Mouse (Mus musculus) liver, adult 2 months (tissue): ENCODE measurements around the gene Atxn7l1. TPM values are rescaled to one million over a fixed set of nuclear protein-coding genes. Genes with fewer than 3 reads are reported as not detected.

Source experiments
- DNase-seq: peaks from one replicate; pipeline ENCODE4 v3.0.0-alpha.2; 2011; ENCODE audit warnings: low read depth, low spot score; ENCODE audit errors: extremely low read depth
- H3K27ac ChIP-seq: fragments of 200-500 bp; replicated peaks from 2 replicates; pipeline ENCODE4 v1.5.1; 2012; ENCODE audit warnings: low read depth, mild to moderate bottlenecking, control low read depth, inconsistent platforms, low read length; ENCODE audit not compliant: insufficient read depth
- H3K27me3 ChIP-seq: fragments of 200-500 bp; 2 replicates; pipeline ENCODE4 v1.6.1; 2012; ENCODE audit warnings: mild to moderate bottlenecking, moderate library complexity, low read length, inconsistent platforms; ENCODE audit not compliant: control insufficient read depth, insufficient read depth
- H3K36me3 ChIP-seq: fragments of 200-500 bp; 2 replicates; pipeline ENCODE4 v1.6.1; 2012; ENCODE audit warnings: low read length, inconsistent platforms; ENCODE audit not compliant: control insufficient read depth, insufficient read depth
- H3K4me1 ChIP-seq: fragments of 200-500 bp; 2 replicates; pipeline ENCODE4 v1.6.1; 2011; ENCODE audit warnings: low read length; ENCODE audit not compliant: control insufficient read depth, insufficient read depth
- H3K4me3 ChIP-seq: fragments of 200-500 bp; 2 replicates; pipeline ENCODE4 v1.5.1; 2011; ENCODE audit warnings: low read depth, mild to moderate bottlenecking, control low read depth, low read length, moderate library complexity; ENCODE audit not compliant: insufficient read depth
- H3K79me2 ChIP-seq: fragments of 200-500 bp; 2 replicates; pipeline ENCODE4 v1.6.1; 2012; ENCODE audit warnings: inconsistent platforms, mild to moderate bottlenecking, low read length, moderate library complexity; ENCODE audit not compliant: control insufficient read depth, insufficient read depth
- H3K9ac ChIP-seq: fragments of 200-500 bp; 2 replicates; pipeline ENCODE4 v1.6.1; 2012; ENCODE audit warnings: low read depth, mild to moderate bottlenecking, control low read depth, inconsistent platforms, low read length
- CTCF ChIP-seq: fragments of 200-500 bp; IDR thresholded peaks from 2 replicates; pipeline ENCODE4 v1.5.1; 2011; ENCODE audit warnings: low read depth, low read length, control low read depth
- POLR2A ChIP-seq: fragments of 200-500 bp; IDR thresholded peaks from 2 replicates; pipeline ENCODE4 v1.6.1; 2011; ENCODE audit warnings: low read length, control low read depth; ENCODE audit not compliant: insufficient read depth; ENCODE audit errors: extremely low read depth
- WGBS: fragments of 180-500 bp; shearing (Covaris S2); methylation state at CpG from one replicate; pipeline ENCODE4 v1.1.7; 2018; 5-methylcytosine and 5-hydroxymethylcytosine counted together
- polyA plus RNA-seq: library from polyadenylated mRNA; depleted of rRNA; stranded (reverse); fragments of >200 nt; gene quantifications from 2 replicates; pipeline ENCODE4 v1.2.3, GENCODE M21; 2012
- total RNA-seq: library from RNA; depleted of rRNA; stranded (reverse); fragments of >200 nt; gene quantifications from 2 replicates; pipeline ENCODE4 v1.2.3, GENCODE M21; 2014

Gene Atxn7l1
- total and polyA plus RNA-seq, 2 experiments: 6.1 to 16.2 TPM

DNA sequence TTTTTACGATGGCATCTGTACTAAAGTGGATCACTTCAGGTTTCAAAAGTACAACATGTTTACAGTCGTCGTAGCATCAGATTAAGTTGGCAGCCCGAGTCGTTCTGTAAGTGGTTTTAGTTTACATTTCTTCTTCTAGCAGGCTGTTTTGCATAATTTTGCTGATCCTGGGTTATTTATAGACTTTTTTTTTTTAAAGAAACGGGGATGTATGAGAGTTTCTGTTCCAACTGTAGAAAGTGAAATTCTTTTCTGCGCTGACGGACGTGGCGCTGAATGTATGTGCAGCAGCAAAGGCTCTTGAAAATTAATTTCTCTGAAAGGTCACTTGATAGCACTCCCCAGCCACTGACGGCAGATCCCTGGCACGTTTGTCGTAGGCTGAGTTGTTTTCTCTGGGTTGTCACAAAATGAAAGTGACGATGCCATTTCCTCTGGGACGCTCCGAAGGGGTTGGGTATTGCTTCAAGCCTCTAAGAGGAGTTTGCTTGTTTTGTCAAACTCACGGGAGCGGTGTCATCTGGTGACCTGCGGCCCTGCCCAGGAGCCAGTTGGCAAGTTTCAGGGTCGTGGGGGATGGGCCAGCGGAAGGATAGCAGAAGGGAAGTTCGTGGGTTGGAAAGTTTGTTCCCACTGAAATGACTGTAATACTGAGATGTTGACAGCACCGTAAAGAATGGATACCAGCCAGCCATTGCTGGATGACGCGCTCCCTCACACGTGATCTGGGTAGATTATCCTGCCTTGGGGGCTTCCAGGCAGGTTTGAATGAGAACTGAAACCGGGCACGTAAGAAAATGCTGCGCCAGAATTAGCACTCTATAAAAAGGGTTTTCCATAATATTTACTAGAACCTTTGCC lies 155.3 kb downstream of the Atxn7l1 start:
- TF ChIP-seq CTCF (no peak), POLR2A (no peak)
- Histone ChIP-seq H3K36me3 (no peaks in the 10 kb centered on the region), H3K4me1 (peaks cover 21% of the 10 kb centered on the region), H3K79me2 (peaks cover 20% of the 10 kb centered on the region; the same call in 1 of the 2 replicates), H3K9ac (peak overlapping the region; percentile 42), H3K27me3 (no peaks in the 10 kb centered on the region), H3K27ac (peak overlapping the region; percentile 81), H3K4me3 (peak overlapping the region; percentile 56)
- under 1% methylated on average over 29 of the region's 29 CpGs for WGBS
- DNase-seq: peak; percentile 93

DNA sequence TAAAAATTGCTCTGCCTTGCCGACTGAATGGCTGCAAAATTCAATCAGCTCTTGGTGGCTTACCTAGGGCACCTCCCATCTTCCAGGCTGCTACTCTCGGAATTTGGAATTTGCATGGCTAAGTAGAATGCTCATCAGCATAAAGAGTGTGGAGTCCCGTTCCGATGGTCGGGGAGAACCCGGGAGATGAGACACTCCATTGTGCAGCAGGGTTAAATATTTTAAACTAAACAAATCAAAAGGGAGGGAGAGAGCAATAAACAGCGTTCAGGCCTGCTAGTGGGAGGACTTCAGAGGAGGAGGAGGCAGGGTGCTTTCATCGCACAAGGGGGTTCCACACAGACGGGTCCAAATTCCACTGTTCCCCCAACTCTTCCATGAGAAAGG lies 155.9 kb downstream of the Atxn7l1 start:
- WGBS: 5% methylated on average over 9 of the region's 9 CpGs
- DNase-seq: no peak
- H3K27ac ChIP-seq: peak overlapping the region; percentile 81
- no peaks in the 10 kb centered on the region for H3K36me3 ChIP-seq
- H3K4me1 ChIP-seq: peaks cover 21% of the 10 kb centered on the region
- H3K27me3 ChIP-seq: no peaks in the 10 kb centered on the region
- H3K79me2 ChIP-seq: peaks cover 20% of the 10 kb centered on the region; the same call in 1 of the 2 replicates
- peak overlapping the region; percentile 56; the same call in 1 of the 2 replicates for H3K4me3 ChIP-seq
- H3K9ac ChIP-seq: peak overlapping the region; percentile 7; the same call in 1 of the 2 replicates
- no peak for TF ChIP-seq CTCF
- TF ChIP-seq POLR2A: no peak

DNA sequence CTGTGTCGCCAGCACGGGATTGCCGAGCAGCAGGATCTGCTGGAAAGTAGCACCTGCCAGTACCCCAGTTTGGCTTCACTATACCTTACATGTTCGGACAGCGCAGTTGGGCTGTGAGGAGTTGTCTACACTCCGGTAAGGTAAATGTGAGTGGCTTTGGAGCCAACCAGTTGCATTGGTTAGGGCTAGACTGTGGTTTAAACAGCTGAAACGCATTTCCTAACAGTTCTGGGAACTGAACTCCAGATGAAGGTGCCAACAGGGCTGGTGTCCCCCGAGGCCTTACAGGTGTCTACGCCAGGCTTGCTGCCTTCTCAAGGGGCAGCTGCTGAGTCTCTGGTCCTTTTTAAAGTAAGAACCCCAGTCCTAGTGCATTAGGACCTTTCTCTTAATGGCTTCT lies 157.6 kb downstream of the Atxn7l1 start:
- peaks cover 21% of the 10 kb centered on the region for H3K4me1 ChIP-seq
- H3K36me3 ChIP-seq: no peaks in the 10 kb centered on the region
- TF ChIP-seq CTCF (no peak), POLR2A (no peak)
- peak overlapping the region; percentile 40 for H3K27ac ChIP-seq
- WGBS: 44% methylated on average over 9 of the region's 9 CpGs
- no peak overlapping the region for H3K4me3 ChIP-seq
- DNase-seq: peak; percentile 60
- H3K9ac ChIP-seq: no peak overlapping the region
- peaks cover 20% of the 10 kb centered on the region; the same call in 1 of the 2 replicates for H3K79me2 ChIP-seq
- H3K27me3 ChIP-seq: no peaks in the 10 kb centered on the region

DNA sequence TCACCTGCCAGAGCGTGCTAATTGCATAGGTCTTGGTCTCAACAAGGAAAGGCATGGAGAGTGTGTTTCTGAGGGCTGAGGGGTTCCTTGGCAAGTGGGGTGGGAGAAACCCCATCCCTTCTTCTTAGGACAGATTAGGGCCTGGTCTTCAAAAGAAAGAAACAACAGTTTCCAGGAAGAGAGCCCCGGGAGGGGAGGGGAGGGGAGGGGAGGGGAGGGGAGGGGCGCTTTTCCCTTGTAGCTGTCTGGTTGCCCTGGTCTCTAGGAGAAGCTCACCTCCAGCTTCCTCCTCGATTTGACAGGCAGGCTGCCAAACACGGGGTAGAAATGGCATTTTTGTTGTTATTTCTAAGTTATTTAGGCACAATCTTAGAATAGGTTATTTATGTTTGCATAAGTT lies 159.0 kb downstream of the Atxn7l1 start:
- Histone ChIP-seq H3K79me2 (peaks cover 20% of the 10 kb centered on the region; the same call in 1 of the 2 replicates), H3K27me3 (no peaks in the 10 kb centered on the region), H3K9ac (no peak overlapping the region), H3K4me3 (no peak overlapping the region), H3K36me3 (no peaks in the 10 kb centered on the region), H3K27ac (no peak overlapping the region), H3K4me1 (peaks cover 27% of the 10 kb centered on the region)
- 70% methylated on average over 3 of the region's 5 CpGs for WGBS
- no peak for TF ChIP-seq CTCF
- no peak for TF ChIP-seq POLR2A
- DNase-seq: no peak

DNA sequence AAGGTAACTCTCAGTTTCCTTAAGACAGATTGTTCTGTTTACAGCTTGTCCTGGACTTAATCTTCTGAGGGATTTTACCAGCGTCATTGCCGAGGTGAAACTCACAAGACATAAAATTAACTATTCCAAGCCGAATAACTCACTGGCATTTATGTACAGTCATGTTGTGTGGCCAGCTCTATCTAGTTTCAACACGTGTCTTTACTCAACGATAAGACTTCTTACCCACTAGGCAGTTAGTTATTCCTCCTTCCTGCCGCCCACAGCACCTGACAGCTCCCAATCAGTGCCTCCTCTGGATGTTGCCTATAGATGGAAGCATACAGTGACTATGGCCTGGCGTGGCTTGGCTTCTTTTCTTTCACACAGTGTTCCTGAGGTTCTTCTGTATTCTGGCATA lies 161.2 kb downstream of the Atxn7l1 start:
- Histone ChIP-seq H3K27me3 (no peaks in the 10 kb centered on the region), H3K27ac (no peak overlapping the region), H3K36me3 (no peaks in the 10 kb centered on the region), H3K79me2 (peaks cover 20% of the 10 kb centered on the region; the same call in 1 of the 2 replicates), H3K9ac (no peak overlapping the region), H3K4me1 (peaks cover 34% of the 10 kb centered on the region), H3K4me3 (no peak overlapping the region)
- WGBS: 97% methylated on average over 7 of the region's 7 CpGs
- TF ChIP-seq POLR2A: no peak
- no peak for TF ChIP-seq CTCF
- no peak for DNase-seq
